Mouse (Mus musculus) myocyte (in vitro differentiated cells): Measurements from ENCODE around the gene Slirp.

Source experiments
- POLR2A ChIP-seq: IDR thresholded peaks from one replicate; pipeline ENCODE4 v1.6.1; 2011; ENCODE audit warnings: low read depth, mild to moderate bottlenecking, control low read depth, moderate library complexity; ENCODE audit not compliant: insufficient read length
- REST ChIP-seq: IDR thresholded peaks from one replicate; pipeline ENCODE4 v1.6.1; 2011; ENCODE audit warnings: mild to moderate bottlenecking, control low read depth, moderate library complexity; ENCODE audit not compliant: insufficient read depth, insufficient read length
- TCF12 ChIP-seq: IDR thresholded peaks from one replicate; pipeline ENCODE4 v1.6.1; 2011; ENCODE audit warnings: mild to moderate bottlenecking, control low read depth; ENCODE audit not compliant: poor library complexity, insufficient read depth, severe bottlenecking
- USF1 ChIP-seq: IDR thresholded peaks from one replicate; pipeline ENCODE4 v1.6.1; 2011; ENCODE audit warnings: low read depth, mild to moderate bottlenecking, control low read depth, moderate library complexity

DNA sequence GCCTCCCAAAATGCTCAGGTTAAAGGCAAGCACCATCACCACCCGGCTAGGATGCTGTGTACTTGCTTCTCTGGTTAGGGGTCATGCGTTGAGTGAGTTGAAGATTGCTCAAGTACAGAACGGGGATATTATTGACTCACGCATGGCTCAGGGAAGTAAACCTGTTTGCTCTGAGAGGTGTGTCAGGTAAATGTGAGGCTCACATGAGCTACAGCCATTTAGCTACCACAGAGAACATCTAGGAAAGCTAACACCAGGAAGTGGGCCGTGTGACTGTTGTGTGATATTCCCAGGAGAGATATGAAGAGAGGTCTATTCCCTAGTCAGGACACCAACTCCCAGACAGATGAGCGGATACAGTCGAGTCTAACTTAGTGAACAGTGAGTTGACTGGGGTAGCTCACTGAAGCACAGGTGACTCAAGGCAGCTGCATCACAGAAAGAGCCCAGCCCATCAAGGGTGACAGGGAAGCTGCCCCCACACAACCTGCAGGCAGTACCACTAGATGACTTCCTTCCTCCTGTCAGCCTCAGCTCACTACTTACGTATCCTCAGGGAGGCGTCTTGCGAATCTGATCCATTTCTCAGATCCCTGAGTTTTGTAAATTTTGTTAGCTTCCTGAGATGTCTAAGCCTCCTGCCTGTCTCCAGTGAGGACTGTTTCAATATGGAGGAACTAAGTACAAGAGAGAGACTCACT is 44.4 kb upstream of the Slirp start:
- TF ChIP-seq USF1, result no peak
- TF ChIP-seq POLR2A, result no peak
- TF ChIP-seq TCF12, result no peak
- TF ChIP-seq REST, result no peak
